Mouse (Mus musculus) cerebellum, adult 18-20 months (tissue): ENCODE data around the gene Nans.

Experiments used
- DNase-seq, 2 experiments: peaks; one replicate each; pipeline ENCODE4 v3.0.0; 2021

Gene Nans

GRCm38 (mm10) chr4:46489028-46489925, at the start of gene Nans:
Gene Nans, plus strand, starts transcription at chr4:46489248.
- DNase-seq: peak; percentile 95 to 97

GRCm38 (mm10) chr4:46442501-46442900, 46.5 kb upstream of the Nans start:
- no peak for DNase-seq

GRCm38 (mm10) chr4:46445237-46445945, 43.7 kb upstream of the Nans start:
- peak; percentile 77 to 88 for DNase-seq

GRCm38 (mm10) chr4:46447461-46447860, 41.6 kb upstream of the Nans start:
- DNase-seq: no peak

- DNase-seq: peak; percentile 74
Measured at GRCm38 (mm10) chr4:46448886-46449285, 40.2 kb upstream of the Nans start.

GRCm38 (mm10) chr4:46450020-46450518, 39.0 kb upstream of the Nans start:
- no peak for DNase-seq

GRCm38 (mm10) chr4:46450519-46451131, 38.4 kb upstream of the Nans start, which contains the start of gene Anp32b:
Gene Anp32b, plus strand, starts transcription at chr4:46450902.
- DNase-seq: peak; percentile 90 to 96

- DNase-seq: peak; percentile 70 to 86
Measured at GRCm38 (mm10) chr4:46451240-46451757, 37.7 kb upstream of the Nans start.

GRCm38 (mm10) chr4:46451758-46452480, 37.1 kb upstream of the Nans start:
- DNase-seq: peak; percentile 71 to 82

- DNase-seq: peak in 1 of 2 experiments; percentile 40
Measured at GRCm38 (mm10) chr4:46452481-46452850, 36.6 kb upstream of the Nans start.

GRCm38 (mm10) chr4:46452855-46453719, 36.0 kb upstream of the Nans start:
- peak in 1 of 2 experiments; percentile 21 for DNase-seq

GRCm38 (mm10) chr4:46454097-46454864, 34.8 kb upstream of the Nans start:
- DNase-seq: no peak

GRCm38 (mm10) chr4:46456762-46457161, 32.3 kb upstream of the Nans start:
- no peak for DNase-seq

GRCm38 (mm10) chr4:46457186-46457585, 31.9 kb upstream of the Nans start:
- DNase-seq: no peak

- no peak for DNase-seq
Measured at GRCm38 (mm10) chr4:46458411-46458810, 30.6 kb upstream of the Nans start.

GRCm38 (mm10) chr4:46463130-46463830, 25.8 kb upstream of the Nans start:
- DNase-seq: peak in 1 of 2 experiments; percentile 20

- DNase-seq: no peak
Measured at GRCm38 (mm10) chr4:46465740-46466139, 23.3 kb upstream of the Nans start.

- DNase-seq: no peak
Measured at GRCm38 (mm10) chr4:46475101-46475500, 13.9 kb upstream of the Nans start.

- no peak for DNase-seq
Measured at GRCm38 (mm10) chr4:46479081-46479480, 10.0 kb upstream of the Nans start.
